Mouse (Mus musculus) cortical plate, adult 2 months (tissue): ENCODE measurements around the gene Rcc1.
A peak's percentile ranks its signal among the peaks of the same experiment; 100 is the strongest.

Source experiments
- CTCF ChIP-seq: fragments of 200-500 bp; IDR thresholded peaks from 2 replicates; pipeline ENCODE4 v1.5.1; 2011; ENCODE audit warnings: mild to moderate bottlenecking, control low read depth, low read length; ENCODE audit not compliant: insufficient read depth; ENCODE audit errors: extremely low read depth
- POLR2A ChIP-seq: fragments of 200-500 bp; IDR thresholded peaks from 2 replicates; pipeline ENCODE4 v1.6.1; 2011; ENCODE audit warnings: mild to moderate bottlenecking, low read length, control low read depth; ENCODE audit not compliant: insufficient read depth; ENCODE audit errors: extremely low read depth

DNA sequence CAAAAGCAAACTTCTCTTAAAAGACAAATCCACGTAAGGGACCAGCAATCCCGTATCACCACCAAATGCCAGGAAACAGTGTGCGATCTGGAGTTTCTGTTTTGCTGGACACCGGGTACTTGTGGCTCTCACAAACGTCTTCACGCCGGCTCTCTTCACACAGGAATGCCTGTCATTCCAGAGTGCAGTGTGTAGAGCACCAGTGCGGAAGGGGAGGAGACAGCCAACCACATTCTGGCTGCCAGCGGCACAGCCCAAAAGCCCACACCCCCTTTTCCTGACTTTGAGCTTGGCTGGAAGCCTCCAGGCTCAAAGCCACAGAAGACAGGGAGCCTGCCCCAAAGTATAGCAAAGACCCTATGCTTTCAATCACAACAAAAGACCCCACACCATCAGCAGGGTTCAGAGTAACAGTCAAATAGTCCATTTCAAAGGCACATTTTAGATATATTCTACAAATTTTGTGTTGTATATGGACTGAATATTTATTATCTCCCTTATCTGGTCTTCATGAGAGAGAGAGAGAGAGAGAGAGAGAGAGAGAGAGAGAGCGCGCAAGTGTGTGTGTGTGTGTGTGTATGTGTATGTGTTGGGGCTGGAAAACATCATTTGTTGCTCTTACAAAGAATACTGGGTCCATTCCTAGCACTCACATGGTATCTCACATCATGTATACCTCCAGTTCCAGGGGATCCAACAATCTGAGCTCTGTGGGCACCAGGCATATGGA lies 44.8 kb upstream of the Rcc1 start:
- TF ChIP-seq POLR2A: 0 out of 2 replicates have a peak, but pooled peaks have one; percentile 44
- no peak for TF ChIP-seq CTCF
